Mouse (Mus musculus): ENCODE measurements around the gene 1700042G07Rik.

The 1700042G07Rik gene

GRCm38 (mm10) chr4:116173072-116173471 is at the start of gene 1700042G07Rik, which contains the start of gene Gm49337:
1700042G07Rik (plus strand) TSS chr4:116173372.
Gm49337 (plus strand) TSS chr4:116173384.
- DNase-seq (ENCODE audit: extremely low read depth, low read depth): no peak

- DNase-seq (ENCODE audit: extremely low read depth, low read depth): peak; percentile 96
Measured at GRCm38 (mm10) chr4:116123602-116124519, 49.3 kb upstream of the 1700042G07Rik start, which contains the start of the genes Rad54l and Pomgnt1. Rad54l (minus strand) TSS chr4:116123690. Pomgnt1 (plus strand) TSS chr4:116123840.

GRCm38 (mm10) chr4:116125803-116126386 is 47.3 kb upstream of the 1700042G07Rik start:
- DNase-seq (ENCODE audit: extremely low read depth, low read depth): no peak

- no peak for DNase-seq (ENCODE audit: extremely low read depth, low read depth)
Measured at GRCm38 (mm10) chr4:116127956-116128355, 45.2 kb upstream of the 1700042G07Rik start.

GRCm38 (mm10) chr4:116133126-116133525 is 40.0 kb upstream of the 1700042G07Rik start:
- DNase-seq (ENCODE audit: extremely low read depth, low read depth): no peak

- DNase-seq (ENCODE audit: extremely low read depth, low read depth): no peak
Measured at GRCm38 (mm10) chr4:116134990-116135389, 38.2 kb upstream of the 1700042G07Rik start.

- DNase-seq (ENCODE audit: extremely low read depth, low read depth): no peak
Measured at GRCm38 (mm10) chr4:116137421-116137996, 35.7 kb upstream of the 1700042G07Rik start.

GRCm38 (mm10) chr4:116140801-116141574 is 32.2 kb upstream of the 1700042G07Rik start:
- DNase-seq (ENCODE audit: extremely low read depth, low read depth): no peak

GRCm38 (mm10) chr4:116141736-116142135 is 31.4 kb upstream of the 1700042G07Rik start:
- DNase-seq (ENCODE audit: extremely low read depth, low read depth): no peak

GRCm38 (mm10) chr4:116142269-116142668 is 30.9 kb upstream of the 1700042G07Rik start:
- DNase-seq (ENCODE audit: extremely low read depth, low read depth): no peak

GRCm38 (mm10) chr4:116143317-116143811 is 29.8 kb upstream of the 1700042G07Rik start:
- no peak for DNase-seq (ENCODE audit: extremely low read depth, low read depth)

- no peak for DNase-seq (ENCODE audit: extremely low read depth, low read depth)
Measured at GRCm38 (mm10) chr4:116143891-116144717, 29.1 kb upstream of the 1700042G07Rik start.

- DNase-seq (ENCODE audit: extremely low read depth, low read depth): no peak
Measured at GRCm38 (mm10) chr4:116149812-116150155, 23.4 kb upstream of the 1700042G07Rik start.

GRCm38 (mm10) chr4:116150156-116150861 is 22.9 kb upstream of the 1700042G07Rik start:
- no peak for DNase-seq (ENCODE audit: extremely low read depth, low read depth)

- no peak for DNase-seq (ENCODE audit: extremely low read depth, low read depth)
Measured at GRCm38 (mm10) chr4:116150862-116151221, 22.3 kb upstream of the 1700042G07Rik start.

- DNase-seq (ENCODE audit: extremely low read depth, low read depth): no peak
Measured at GRCm38 (mm10) chr4:116151238-116151637, 21.9 kb upstream of the 1700042G07Rik start, which contains the start of gene Lurap1. Lurap1 (minus strand) TSS chr4:116151338.

GRCm38 (mm10) chr4:116152702-116153101 is 20.5 kb upstream of the 1700042G07Rik start:
- DNase-seq (ENCODE audit: extremely low read depth, low read depth): no peak

GRCm38 (mm10) chr4:116157882-116158281 is 15.3 kb upstream of the 1700042G07Rik start:
- no peak for DNase-seq (ENCODE audit: extremely low read depth, low read depth)

- DNase-seq (ENCODE audit: extremely low read depth, low read depth): no peak
Measured at GRCm38 (mm10) chr4:116159912-116160311, 13.3 kb upstream of the 1700042G07Rik start.

Measured in MEL-GATA-1-ER (cell line).